In the genomic region with DNA sequence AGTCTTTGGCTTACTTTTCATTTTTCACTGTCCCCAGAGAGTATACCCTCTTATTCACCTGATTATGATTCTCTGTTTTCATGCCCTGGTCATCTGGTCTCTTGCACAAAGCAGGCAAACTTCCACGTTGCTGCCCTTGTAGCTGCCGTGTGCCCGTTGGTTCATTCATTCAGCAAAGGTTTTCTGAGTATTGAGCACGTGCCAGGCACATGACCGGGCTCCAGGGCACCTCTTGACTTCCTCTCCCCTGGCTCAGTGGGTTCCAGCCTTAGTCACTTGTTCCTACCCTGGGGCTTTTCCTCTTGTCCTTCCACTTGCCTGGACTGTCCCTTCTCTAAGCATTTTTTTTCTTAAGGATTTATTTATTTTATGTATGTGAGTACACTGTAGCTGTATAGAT, we compare ENCODE assay signal across 16 mouse cellular contexts. TPM values are rescaled to one million over a fixed set of nuclear protein-coding genes. Genes with fewer than 3 reads are reported as not detected.
DNase-seq lines count a peak whose midpoint lies in the region; ATAC-seq and TF ChIP-seq lines count a peak whose summit lies in the region.
"Had no signal": no experiment of that assay in that cellular context is flagged by ENCODE, and none has a peak within 500 bp of the region (broad histone marks: within the 10 kb centered on the region; RNA-seq: fewer than 3 reads in every experiment).

No protein-coding gene starts in this region.

- intact Hi-C loops in heart, adult 2 months (cut with DNase I), result no loop called here

- no peak for ATAC-seq in heart, embryonic 11.5 days (replicated peaks; ENCODE audit: insufficient number of reproducible peaks, low FRiP score, low TSS enrichment)
- no peak for ATAC-seq in intestine, embryonic 15.5 days
- ATAC-seq in hindbrain, embryonic 14.5 days (ENCODE audit: low FRiP score), result no peak
- ATAC-seq: intestine, postnatal 0 days had no signal

- no peaks in the 10 kb centered on the region for H3K79me2 ChIP-seq in heart, adult 2 months (replicated peaks; ENCODE audit: control insufficient read depth, insufficient read depth, low read length)

- TF ChIP-seq POLR2A in heart, adult 2 months (IDR thresholded peaks at IDR 0.05; ENCODE audit: insufficient read depth, low read depth, low read length), result no peak
- no peak for TF ChIP-seq POLR2A in ES-Bruce4 (IDR thresholded peaks at IDR 0.05; ENCODE audit: insufficient read depth, low read length)

- H3K4me1 ChIP-seq in heart, adult 2 months (ENCODE audit: control insufficient read depth, insufficient read depth, low read length), result no peaks in the 10 kb centered on the region
- H3K4me1 ChIP-seq in heart, embryonic 11.5 days (ENCODE audit: control insufficient read depth, insufficient read depth, low read length), result no peaks in the 10 kb centered on the region
- H3K4me1 ChIP-seq in ES-Bruce4 (ENCODE audit: control insufficient read depth, insufficient read depth, low read length), result peaks cover 2% of the 10 kb centered on the region
- 0 out of 2 replicates have a peak, but pooled peaks cover 3% of the 10 kb centered on the region for H3K4me1 ChIP-seq in intestine, embryonic 15.5 days (replicated peaks)
- H3K4me1 ChIP-seq in hindbrain, embryonic 14.5 days (replicated peaks; ENCODE audit: control insufficient read depth, insufficient read depth, low read length), result no peaks in the 10 kb centered on the region; the same call in 1 of the 2 replicates
- H3K4me1 ChIP-seq: stomach, embryonic 15.5 days had no signal

- WGBS in heart, adult 2 months, result 45% methylated on average over 5 of the region's 5 CpGs
- WGBS in heart, embryonic 11.5 days (ENCODE audit: insufficient replicate concordance), result 83% methylated on average over 5 of the region's 5 CpGs
- 85% methylated on average over 5 of the region's 5 CpGs for WGBS in intestine, embryonic 15.5 days
- WGBS in hindbrain, embryonic 14.5 days, result 62% methylated on average over 5 of the region's 5 CpGs

- H3K27ac ChIP-seq in heart, adult 2 months, result no peak overlapping the region
- H3K27ac ChIP-seq in heart, embryonic 11.5 days (ENCODE audit: low read depth, low read length), result no peak overlapping the region
- no peak overlapping the region for H3K27ac ChIP-seq in ES-Bruce4 (ENCODE audit: insufficient read depth, low read length)
- no peak overlapping the region for H3K27ac ChIP-seq in intestine, embryonic 15.5 days
- H3K27ac ChIP-seq in hindbrain, embryonic 14.5 days, result no peak overlapping the region
- H3K27ac ChIP-seq: liver, embryonic 14.5 days; neural tube, embryonic 15.5 days; stomach, embryonic 15.5 days had no signal

- H3K4me2 ChIP-seq in heart, embryonic 11.5 days, result no peak overlapping the region
- H3K4me2 ChIP-seq in intestine, embryonic 15.5 days (replicated peaks), result no peak overlapping the region
- H3K4me2 ChIP-seq in hindbrain, embryonic 14.5 days (replicated peaks), result no peak overlapping the region
- H3K4me2 ChIP-seq: neural tube, embryonic 15.5 days; stomach, embryonic 15.5 days had no signal

- DNase-seq in heart, adult 2 months, result peak; percentile 28 to 53
- peak; percentile 82 for DNase-seq in 3134 (ENCODE audit: extremely low read depth, insufficient read length, low spot score)
- DNase-seq in induced T-regulatory cell, adult 2 months (ENCODE audit: low read depth), result peak; percentile 9
- DNase-seq in hindbrain, embryonic 14.5 days (ENCODE audit: low spot score), result no peak
- no peak for DNase-seq in embryo, embryonic 11 days

- no peaks in the 10 kb centered on the region for H3K36me3 ChIP-seq in heart, adult 2 months (ENCODE audit: control insufficient read depth, insufficient read depth, low read length)
- no peaks in the 10 kb centered on the region for H3K36me3 ChIP-seq in heart, embryonic 11.5 days (ENCODE audit: control insufficient read depth, insufficient read depth, low read length)
- no peaks in the 10 kb centered on the region for H3K36me3 ChIP-seq in ES-Bruce4 (ENCODE audit: control insufficient read depth, insufficient read depth, low read length, poor library complexity, severe bottlenecking)
- no peaks in the 10 kb centered on the region for H3K36me3 ChIP-seq in intestine, embryonic 15.5 days
- no peaks in the 10 kb centered on the region for H3K36me3 ChIP-seq in hindbrain, embryonic 14.5 days (replicated peaks; ENCODE audit: control insufficient read depth, insufficient read depth)
- H3K36me3 ChIP-seq: neural tube, embryonic 15.5 days; stomach, embryonic 15.5 days had no signal

- no peak overlapping the region for H3K9ac ChIP-seq in heart, adult 2 months (ENCODE audit: low read depth, low read length)
- H3K9ac ChIP-seq in heart, embryonic 11.5 days (ENCODE audit: low read depth, low read length), result no peak overlapping the region
- H3K9ac ChIP-seq in ES-Bruce4 (ENCODE audit: low read depth, poor library complexity, severe bottlenecking), result peak overlapping the region; percentile 55; the same call in 1 of the 2 replicates
- H3K9ac ChIP-seq in intestine, embryonic 15.5 days, result no peak overlapping the region
- H3K9ac ChIP-seq in hindbrain, embryonic 14.5 days, result no peak overlapping the region
- H3K9ac ChIP-seq: liver, embryonic 14.5 days; neural tube, embryonic 15.5 days; stomach, embryonic 15.5 days had no signal

- H3K9me3 ChIP-seq in heart, embryonic 11.5 days (replicated peaks; ENCODE audit: control insufficient read depth, low read length), result no peaks in the 10 kb centered on the region
- H3K9me3 ChIP-seq in ES-Bruce4 (replicated peaks; ENCODE audit: control insufficient read depth, insufficient read depth, low read length, poor library complexity, severe bottlenecking), result no peaks in the 10 kb centered on the region
- no peaks in the 10 kb centered on the region for H3K9me3 ChIP-seq in intestine, embryonic 15.5 days
- H3K9me3 ChIP-seq in hindbrain, embryonic 14.5 days (ENCODE audit: control insufficient read depth, low read length), result no peaks in the 10 kb centered on the region
- H3K9me3 ChIP-seq: neural tube, embryonic 15.5 days; stomach, embryonic 15.5 days had no signal

- no peak overlapping the region for H3K4me3 ChIP-seq in heart, adult 2 months
- no peak overlapping the region for H3K4me3 ChIP-seq in heart, embryonic 11.5 days (ENCODE audit: low read depth, low read length)
- H3K4me3 ChIP-seq in ES-Bruce4 (ENCODE audit: low read depth, low read length), result no peak overlapping the region
- no peak overlapping the region for H3K4me3 ChIP-seq in intestine, embryonic 15.5 days (replicated peaks)
- H3K4me3 ChIP-seq in hindbrain, embryonic 14.5 days (replicated peaks; ENCODE audit: low read length), result no peak overlapping the region
- H3K4me3 ChIP-seq: neural tube, embryonic 15.5 days; stomach, embryonic 15.5 days had no signal

- no peak for TF ChIP-seq EP300 in heart, adult 2 months (IDR thresholded peaks at IDR 0.05; ENCODE audit: insufficient read depth, low read depth, low read length)
- no peak for TF ChIP-seq EP300 in ES-Bruce4 (IDR thresholded peaks at IDR 0.05; ENCODE audit: insufficient read depth, low read depth, low read length)

- H3K27me3 ChIP-seq in heart, adult 2 months (ENCODE audit: control insufficient read depth, insufficient read depth, low read length), result no peaks in the 10 kb centered on the region
- no peaks in the 10 kb centered on the region for H3K27me3 ChIP-seq in heart, embryonic 11.5 days (ENCODE audit: control insufficient read depth, insufficient read depth, low read length)
- H3K27me3 ChIP-seq in ES-Bruce4 (ENCODE audit: control insufficient read depth, insufficient read depth, low read length, poor library complexity, severe bottlenecking), result no peaks in the 10 kb centered on the region
- H3K27me3 ChIP-seq in intestine, embryonic 15.5 days (replicated peaks), result no peaks in the 10 kb centered on the region
- H3K27me3 ChIP-seq in hindbrain, embryonic 14.5 days (ENCODE audit: control insufficient read depth, insufficient read depth, low read length), result no peaks in the 10 kb centered on the region
- H3K27me3 ChIP-seq: neural tube, embryonic 15.5 days; stomach, embryonic 15.5 days had no signal

- no peak for TF ChIP-seq CTCF in heart, adult 2 months (IDR thresholded peaks at IDR 0.05)
- TF ChIP-seq CTCF in ES-Bruce4 (IDR thresholded peaks at IDR 0.05; ENCODE audit: low read depth, low read length), result no peak

RNA-seq across cellular contexts. Expression of gene Nudt4, which starts 52.9 kb away (rescaled TPM):
- total RNA-seq in heart, adult 2 months (2021), result 100 to 1,000 TPM; 328 to 349 TPM
- polyA plus RNA-seq in heart, adult 2 months (2012; rRNA removed), result 48.8 and 109 TPM in 2 replicates
- 134 and 147 TPM in 2 replicates for polyA plus RNA-seq in heart, embryonic 11.5 days (2014; fragmentation: Nextera tagmentation; extraction: Ambion mirVana)
- polyA plus RNA-seq in ES-Bruce4 (2011; ENCODE audit: insufficient read depth, insufficient read length, low read depth, missing spikeins), result 128 and 133 TPM in 2 replicates
- 59.6 and 62.7 TPM in 2 replicates for polyA plus RNA-seq in intestine, embryonic 15.5 days (2015; fragmentation: Nextera tagmentation; extraction: Ambion mirVana)
- polyA plus RNA-seq in hindbrain, embryonic 14.5 days (2014; fragmentation: Nextera tagmentation; extraction: Ambion mirVana), result 98.9 and 102 TPM in 2 replicates

RNA-seq across cellular contexts. Expression of gene Anapc15-ps, which starts 56.4 kb away (rescaled TPM):
- total RNA-seq in heart, adult 2 months (2021), result not detected
- not detected in 2 replicates for polyA plus RNA-seq in heart, adult 2 months (2012; rRNA removed)
- polyA plus RNA-seq in heart, embryonic 11.5 days (2014; fragmentation: Nextera tagmentation; extraction: Ambion mirVana), result not detected in 2 replicates
- 3.4 TPM in 1 of 2 replicates, not detected in the other for polyA plus RNA-seq in ES-Bruce4 (2011; ENCODE audit: insufficient read depth, insufficient read length, low read depth, missing spikeins)
- polyA plus RNA-seq in intestine, embryonic 15.5 days (2015; fragmentation: Nextera tagmentation; extraction: Ambion mirVana), result not detected in 2 replicates
- not detected in 2 replicates for polyA plus RNA-seq in hindbrain, embryonic 14.5 days (2014; fragmentation: Nextera tagmentation; extraction: Ambion mirVana)
- total RNA-seq: ES-E14; left cerebral cortex, postnatal 14 days; midbrain, postnatal 0 days had no signal
- polyA plus RNA-seq: activated CD4-positive, CD25-positive, alpha-beta regulatory T cell, adult 4 months; intestine, postnatal 0 days; liver, embryonic 14.5 days; midbrain, postnatal 0 days; neural tube, embryonic 15.5 days had no signal

Comparison
In these comparisons a context has a peak if more than half of its experiments do, and no peak if none do; other contexts are left out.
1. DNase-seq: peak in heart, adult 2 months (2 of 2), 3134 (single experiment) and induced T-regulatory cell, adult 2 months (single experiment); none in hindbrain, embryonic 14.5 days (single experiment) and embryo, embryonic 11 days (single experiment).